Mouse (Mus musculus): ENCODE data around the gene Ccl21a.
"Not testable (repeated sequence)": the region's sequence is repeated elsewhere in the genome, so short reads cannot be mapped to it uniquely, and the experiment has no call there.

Ccl21a gene

DNA sequence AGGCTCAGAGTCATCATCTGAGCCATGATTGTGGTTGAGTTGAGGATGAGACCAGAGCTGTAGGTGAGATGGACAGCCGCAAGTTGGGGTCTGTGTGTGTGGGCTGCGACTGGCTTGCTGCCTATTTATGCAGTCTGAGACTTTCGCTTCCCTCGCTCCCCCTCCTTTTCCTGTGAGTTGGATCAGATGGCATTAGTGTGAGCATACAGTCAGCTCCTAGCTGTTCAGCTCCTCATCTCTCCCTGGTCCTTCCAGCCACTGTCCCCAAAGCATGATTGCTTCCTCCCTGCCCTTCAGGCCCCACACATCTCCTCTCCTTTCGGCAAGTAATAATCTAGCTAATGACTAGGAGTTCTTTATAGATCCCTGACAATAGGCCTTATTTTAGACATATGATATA lies at the start of gene Ccl21a:
Ccl21a (minus strand) TSS at position 101 of the 400 bp plus-strand sequence.
- DNase-seq (ENCODE audit: low spot score) = not testable (repeated sequence)

DNA sequence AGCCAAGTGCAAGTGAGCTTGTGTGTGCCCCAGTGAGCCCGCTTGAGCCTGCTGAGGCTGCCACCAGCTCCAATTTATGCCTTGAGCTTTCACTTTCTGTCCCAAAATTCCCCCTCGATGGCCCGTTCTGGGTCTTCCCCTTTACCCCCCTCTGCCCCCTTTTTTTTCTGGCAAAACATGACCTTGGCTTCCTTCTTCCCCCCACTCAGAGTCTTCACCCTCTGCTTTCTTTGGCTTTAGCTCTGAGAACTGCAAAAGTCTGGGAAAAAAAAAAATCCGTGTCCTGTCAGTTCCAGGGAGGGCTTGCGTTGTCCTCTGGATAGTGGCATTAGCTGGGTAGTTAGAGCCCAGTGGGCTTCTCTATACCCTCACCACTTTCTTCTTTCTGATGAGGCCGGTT lies 17.3 kb downstream of the Ccl21a start, which contains the start of gene Ccl19:
Ccl19 (minus strand) TSS at position 101 of the 400 bp plus-strand sequence.
- not testable (repeated sequence) for DNase-seq (ENCODE audit: low spot score)

DNA sequence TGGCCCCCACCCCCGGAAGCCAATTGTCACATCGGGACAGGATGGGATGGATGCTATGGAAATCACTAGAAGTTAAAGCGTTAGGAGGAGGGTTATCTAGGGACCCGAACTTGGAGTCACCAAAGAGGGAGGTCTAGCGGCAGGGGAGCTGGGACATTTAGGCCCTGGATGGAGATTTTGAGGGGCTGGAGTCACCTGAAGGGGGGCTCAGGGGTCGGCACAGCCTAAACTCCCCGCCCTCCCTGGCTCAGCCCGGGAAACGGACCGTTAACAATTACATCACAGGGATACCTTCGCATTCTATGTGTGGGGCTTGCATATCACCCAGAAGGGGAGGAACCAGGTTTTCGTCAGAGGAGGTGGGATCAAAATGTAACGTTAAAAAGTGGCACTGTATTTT lies 38.5 kb downstream of the Ccl21a start, which contains the start of gene 4930578G10Rik:
4930578G10Rik (plus strand) TSS at position 301 of the 400 bp plus-strand sequence.
- not testable (repeated sequence) for DNase-seq (ENCODE audit: low spot score)

Data from ovary, adult 18-20 months (tissue).